Mouse (Mus musculus): ENCODE data around the gene Sh3bp5.

Sh3bp5 gene

DNA sequence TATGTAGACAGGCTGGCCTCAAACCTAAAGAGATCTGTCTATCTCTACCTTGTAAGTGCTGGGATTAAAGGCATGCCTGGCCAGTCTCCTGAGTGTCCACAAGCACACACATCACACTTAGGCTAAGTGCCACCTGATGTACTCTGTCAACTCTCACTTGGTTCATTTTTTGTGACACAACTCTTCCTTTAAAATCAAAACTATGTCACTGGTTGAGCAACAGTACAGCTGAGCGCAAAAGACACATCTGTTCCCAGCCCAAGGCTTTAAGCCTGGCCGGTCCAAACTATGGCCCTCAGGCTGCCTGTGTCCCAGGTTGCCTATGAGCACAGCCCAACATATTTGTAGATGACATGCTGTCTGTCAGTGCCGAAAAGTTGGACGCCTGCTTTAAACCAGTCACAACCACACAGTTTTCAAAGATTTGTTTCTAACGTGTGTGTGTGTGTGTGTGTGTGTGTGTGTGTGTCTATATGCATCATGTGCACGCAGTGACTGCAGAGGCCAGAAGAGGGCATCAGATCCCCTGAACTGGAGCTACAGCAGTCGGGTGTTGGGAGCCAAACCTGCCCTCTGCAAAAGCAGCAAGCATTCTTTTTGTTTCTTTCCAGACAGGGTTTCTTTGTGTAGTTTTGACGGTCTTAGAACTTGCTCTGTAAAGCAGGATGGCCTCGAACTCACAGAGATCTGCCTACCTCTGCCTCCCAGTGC is 40.9 kb downstream of the Sh3bp5 start:
- in situ Hi-C loops (cut with MboI; ENCODE audit: low sequenced_read_pairs) = no loop called here

GRCm38 (mm10) chr14:31393936-31394630 is 41.8 kb downstream of the Sh3bp5 start:
- in situ Hi-C loops (cut with MboI; ENCODE audit: low sequenced_read_pairs) = no loop called here

DNA sequence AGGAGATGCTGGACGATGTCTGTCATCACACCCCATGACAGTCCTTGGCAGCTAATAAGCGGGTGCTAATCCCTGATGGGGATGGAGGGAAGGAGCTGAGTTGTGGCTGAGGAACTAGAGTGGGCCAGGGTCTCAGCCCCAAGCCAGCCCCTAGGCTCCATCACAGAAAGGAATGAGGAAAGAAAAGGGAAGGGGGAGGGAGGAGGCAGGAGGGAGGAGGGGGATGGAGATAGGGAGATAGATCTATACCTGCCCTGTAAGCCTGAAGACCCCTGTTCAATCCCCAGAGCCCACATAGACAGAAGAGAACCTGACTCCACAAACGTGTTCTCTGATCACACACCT is 42.4 kb downstream of the Sh3bp5 start:
- in situ Hi-C loops (cut with MboI; ENCODE audit: low sequenced_read_pairs) = no loop called here

GRCm38 (mm10) chr14:31392873-31393545 is 42.9 kb downstream of the Sh3bp5 start:
- in situ Hi-C loops (cut with MboI; ENCODE audit: low sequenced_read_pairs) = no loop called here

GRCm38 (mm10) chr14:31392300-31392699 is 43.6 kb downstream of the Sh3bp5 start:
- in situ Hi-C loops (cut with MboI; ENCODE audit: low sequenced_read_pairs) = no loop called here

GRCm38 (mm10) chr14:31389421-31390147 is 46.3 kb downstream of the Sh3bp5 start:
- in situ Hi-C loops (cut with MboI; ENCODE audit: low sequenced_read_pairs) = loop anchor here (5.0 kb wide), 1 partner anchor 78 kb away; no protein-coding TSS in a partner anchor

GRCm38 (mm10) chr14:31388086-31388872 is 47.6 kb downstream of the Sh3bp5 start:
- in situ Hi-C loops (cut with MboI; ENCODE audit: low sequenced_read_pairs) = loop anchor here (5.0 kb wide), 1 partner anchor 79 kb away; no protein-coding TSS in a partner anchor

DNA sequence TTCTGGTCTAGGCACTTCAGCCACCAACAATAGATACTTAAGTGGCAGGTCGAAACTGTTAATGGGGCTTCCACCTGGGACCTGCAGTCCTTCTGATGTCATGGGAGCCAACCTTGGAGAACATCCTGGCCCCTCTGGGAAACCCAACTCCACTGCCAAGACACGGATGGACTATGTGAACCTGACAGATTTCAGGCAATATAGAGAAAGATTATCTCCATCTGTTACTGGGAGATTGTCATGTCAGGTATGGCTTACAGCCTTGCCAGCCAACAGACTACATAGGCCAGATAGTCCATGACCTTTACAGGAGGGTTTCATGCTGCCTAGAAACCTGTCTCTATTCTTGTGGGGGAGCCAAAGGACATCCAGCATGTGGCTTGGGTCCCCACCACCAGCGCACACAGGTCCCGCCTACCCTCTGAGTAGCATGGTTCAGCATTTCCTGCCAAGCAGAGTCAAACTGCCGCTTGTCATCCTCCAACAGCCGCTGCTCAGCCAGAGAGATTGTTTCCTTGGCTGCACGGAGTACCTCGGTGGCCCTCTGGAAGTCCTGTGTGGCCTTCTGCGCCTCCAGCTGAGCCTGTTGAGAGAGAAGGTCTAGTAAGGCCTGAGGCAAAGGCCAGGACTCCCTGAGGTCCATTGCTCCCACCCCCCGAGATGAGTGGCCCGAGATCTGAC is 48.4 kb downstream of the Sh3bp5 start:
- in situ Hi-C loops (cut with MboI; ENCODE audit: low sequenced_read_pairs) = loop anchor here (5.0 kb wide), 1 partner anchor 80 kb away; no protein-coding TSS in a partner anchor

GRCm38 (mm10) chr14:31385977-31386697 is 49.7 kb downstream of the Sh3bp5 start:
- in situ Hi-C loops (cut with MboI; ENCODE audit: low sequenced_read_pairs) = loop anchor here (5.0 kb wide), 1 partner anchor 81 kb away; no protein-coding TSS in a partner anchor

DNA sequence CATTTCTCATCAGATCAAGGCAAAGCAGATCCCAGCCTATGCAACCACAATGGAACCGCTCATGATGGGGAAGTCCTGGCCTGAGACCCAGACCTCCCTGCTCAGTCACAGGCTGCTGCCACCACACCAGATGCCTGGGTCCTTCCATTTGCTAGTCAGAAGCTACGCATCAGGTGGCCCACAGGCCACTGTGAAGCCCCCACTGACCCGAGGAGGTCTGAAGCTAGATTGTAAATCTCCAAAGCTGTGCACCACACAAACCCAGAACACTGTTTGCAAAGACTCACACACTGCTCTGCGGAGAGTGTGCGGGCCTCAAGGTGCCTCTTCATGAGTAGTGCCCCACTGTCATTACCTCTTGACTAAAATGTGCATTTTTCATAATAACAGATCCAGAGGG is 50.5 kb downstream of the Sh3bp5 start:
- in situ Hi-C loops (cut with MboI; ENCODE audit: low sequenced_read_pairs) = loop anchor here (5.0 kb wide), 1 partner anchor 82 kb away; no protein-coding TSS in a partner anchor

- in situ Hi-C loops (cut with MboI; ENCODE audit: low sequenced_read_pairs) = loop anchor here (5.0 kb wide), 1 partner anchor 83 kb away; no protein-coding TSS in a partner anchor
These were observed 51.2 kb downstream of the Sh3bp5 start for GRCm38 (mm10) chr14:31384366-31385323.

GRCm38 (mm10) chr14:31383470-31384050 is 52.3 kb downstream of the Sh3bp5 start:
- in situ Hi-C loops (cut with MboI; ENCODE audit: low sequenced_read_pairs) = no loop called here

- in situ Hi-C loops (cut with MboI; ENCODE audit: low sequenced_read_pairs) = no loop called here
These were observed 53.6 kb downstream of the Sh3bp5 start for GRCm38 (mm10) chr14:31382276-31382675.

DNA sequence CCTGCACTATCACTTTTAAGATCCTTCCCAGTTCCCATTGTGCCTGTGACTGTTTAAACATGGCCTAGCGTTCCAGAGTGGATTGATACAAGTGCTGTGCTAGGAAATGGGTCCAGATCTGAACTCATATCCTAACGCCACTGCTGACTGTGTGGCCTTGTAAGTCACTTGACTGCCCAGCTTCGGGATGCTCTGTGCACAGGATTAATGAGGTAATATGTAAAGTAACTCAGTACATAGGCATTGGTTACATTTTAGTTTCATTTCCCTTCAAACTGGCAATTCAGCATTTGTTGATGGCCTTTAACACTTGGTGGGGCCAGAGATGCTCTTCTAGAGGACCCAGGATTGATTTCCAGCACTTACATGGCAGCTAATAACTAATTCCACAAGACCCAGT is 59.5 kb downstream of the Sh3bp5 start:
- in situ Hi-C loops (cut with MboI; ENCODE audit: low sequenced_read_pairs) = no loop called here

- in situ Hi-C loops (cut with MboI; ENCODE audit: low sequenced_read_pairs) = no loop called here
These were observed 61.5 kb downstream of the Sh3bp5 start for GRCm38 (mm10) chr14:31374390-31374789.

- in situ Hi-C loops (cut with MboI; ENCODE audit: low sequenced_read_pairs) = no loop called here
These were observed 66.5 kb downstream of the Sh3bp5 start for GRCm38 (mm10) chr14:31369377-31369776.

GRCm38 (mm10) chr14:31367951-31368350 is 67.9 kb downstream of the Sh3bp5 start:
- in situ Hi-C loops (cut with MboI; ENCODE audit: low sequenced_read_pairs) = no loop called here
